Mouse (Mus musculus): Measurements from ENCODE around the gene Slc24a2.

Gene Slc24a2

GRCm38 (mm10) chr4:87041412-87041997, 188.8 kb downstream of the Slc24a2 start:
- no peak for DNase-seq (ENCODE audit: low read depth, low spot score)
- no peaks in the 10 kb centered on the region for H3K36me3 ChIP-seq (ENCODE audit: control insufficient read depth, insufficient read depth, low read length, poor library complexity, severe bottlenecking)
- no peaks in the 10 kb centered on the region for H3K27me3 ChIP-seq (ENCODE audit: control insufficient read depth, insufficient read depth, low read length, poor library complexity, severe bottlenecking)

- Histone ChIP-seq H3K36me3 (ENCODE audit: control insufficient read depth, insufficient read depth, low read length, poor library complexity, severe bottlenecking) (no peaks in the 10 kb centered on the region), H3K27me3 (ENCODE audit: control insufficient read depth, insufficient read depth, low read length, poor library complexity, severe bottlenecking) (no peaks in the 10 kb centered on the region)
- no peak for DNase-seq (ENCODE audit: low read depth, low spot score)
Observed at GRCm38 (mm10) chr4:87037592-87037991, 192.7 kb downstream of the Slc24a2 start.

- H3K36me3 ChIP-seq (ENCODE audit: control insufficient read depth, insufficient read depth, low read length, poor library complexity, severe bottlenecking), result no peaks in the 10 kb centered on the region
- no peaks in the 10 kb centered on the region for H3K27me3 ChIP-seq (ENCODE audit: control insufficient read depth, insufficient read depth, low read length, poor library complexity, severe bottlenecking)
- DNase-seq (ENCODE audit: low read depth, low spot score), result no peak
Observed at GRCm38 (mm10) chr4:87036507-87036906, 193.8 kb downstream of the Slc24a2 start.

GRCm38 (mm10) chr4:87035701-87036100, 194.6 kb downstream of the Slc24a2 start:
- no peak for DNase-seq (ENCODE audit: low read depth, low spot score)
- no peaks in the 10 kb centered on the region for H3K27me3 ChIP-seq (ENCODE audit: control insufficient read depth, insufficient read depth, low read length, poor library complexity, severe bottlenecking)
- no peaks in the 10 kb centered on the region for H3K36me3 ChIP-seq (ENCODE audit: control insufficient read depth, insufficient read depth, low read length, poor library complexity, severe bottlenecking)

- Histone ChIP-seq H3K27me3 (ENCODE audit: control insufficient read depth, insufficient read depth, low read length, poor library complexity, severe bottlenecking) (no peaks in the 10 kb centered on the region), H3K36me3 (ENCODE audit: control insufficient read depth, insufficient read depth, low read length, poor library complexity, severe bottlenecking) (no peaks in the 10 kb centered on the region)
- no peak for DNase-seq (ENCODE audit: low read depth, low spot score)
Observed at GRCm38 (mm10) chr4:87032632-87033031, 197.6 kb downstream of the Slc24a2 start.

- no peaks in the 10 kb centered on the region for H3K27me3 ChIP-seq (ENCODE audit: control insufficient read depth, insufficient read depth, low read length, poor library complexity, severe bottlenecking)
- DNase-seq (ENCODE audit: low read depth, low spot score), result no peak
Observed at GRCm38 (mm10) chr4:87031076-87031475, 199.2 kb downstream of the Slc24a2 start.

GRCm38 (mm10) chr4:87026311-87027151, 203.7 kb downstream of the Slc24a2 start:
- H3K27me3 ChIP-seq (ENCODE audit: control insufficient read depth, insufficient read depth, low read length, poor library complexity, severe bottlenecking), result no peaks in the 10 kb centered on the region
- DNase-seq (ENCODE audit: low read depth, low spot score), result no peak
- H3K36me3 ChIP-seq (ENCODE audit: control insufficient read depth, insufficient read depth, low read length, poor library complexity, severe bottlenecking), result no peaks in the 10 kb centered on the region

More at GRCm38 (mm10) chr4:87031076-87031475, 199.2 kb downstream of the Slc24a2 start:
- no peaks in the 10 kb centered on the region for H3K36me3 ChIP-seq (ENCODE audit: control insufficient read depth, insufficient read depth, low read length, poor library complexity, severe bottlenecking)

GRCm38 (mm10) chr4:87024556-87024955, 205.7 kb downstream of the Slc24a2 start:
- Histone ChIP-seq H3K36me3 (ENCODE audit: control insufficient read depth, insufficient read depth, low read length, poor library complexity, severe bottlenecking) (no peaks in the 10 kb centered on the region), H3K27me3 (ENCODE audit: control insufficient read depth, insufficient read depth, low read length, poor library complexity, severe bottlenecking) (no peaks in the 10 kb centered on the region)
- DNase-seq (ENCODE audit: low read depth, low spot score), result no peak

- Histone ChIP-seq H3K27me3 (ENCODE audit: control insufficient read depth, insufficient read depth, low read length, poor library complexity, severe bottlenecking) (no peaks in the 10 kb centered on the region), H3K36me3 (ENCODE audit: control insufficient read depth, insufficient read depth, low read length, poor library complexity, severe bottlenecking) (no peaks in the 10 kb centered on the region)
- no peak for DNase-seq (ENCODE audit: low read depth, low spot score)
Observed at GRCm38 (mm10) chr4:87021542-87021941, 208.7 kb downstream of the Slc24a2 start.

GRCm38 (mm10) chr4:87019486-87020105, 210.7 kb downstream of the Slc24a2 start:
- Histone ChIP-seq H3K36me3 (ENCODE audit: control insufficient read depth, insufficient read depth, low read length, poor library complexity, severe bottlenecking) (no peaks in the 10 kb centered on the region), H3K27me3 (ENCODE audit: control insufficient read depth, insufficient read depth, low read length, poor library complexity, severe bottlenecking) (no peaks in the 10 kb centered on the region)
- DNase-seq (ENCODE audit: low read depth, low spot score), result no peak

GRCm38 (mm10) chr4:87018073-87018997, 211.9 kb downstream of the Slc24a2 start:
- H3K36me3 ChIP-seq (ENCODE audit: control insufficient read depth, insufficient read depth, low read length, poor library complexity, severe bottlenecking), result no peaks in the 10 kb centered on the region
- H3K27me3 ChIP-seq (ENCODE audit: control insufficient read depth, insufficient read depth, low read length, poor library complexity, severe bottlenecking), result no peaks in the 10 kb centered on the region

GRCm38 (mm10) chr4:87017464-87017863, 212.8 kb downstream of the Slc24a2 start:
- H3K27me3 ChIP-seq (ENCODE audit: control insufficient read depth, insufficient read depth, low read length, poor library complexity, severe bottlenecking), result no peaks in the 10 kb centered on the region
- DNase-seq (ENCODE audit: low read depth, low spot score), result no peak
- no peaks in the 10 kb centered on the region for H3K36me3 ChIP-seq (ENCODE audit: control insufficient read depth, insufficient read depth, low read length, poor library complexity, severe bottlenecking)

More at GRCm38 (mm10) chr4:87018073-87018997, 211.9 kb downstream of the Slc24a2 start:
- DNase-seq (ENCODE audit: low read depth, low spot score), result no peak

- Histone ChIP-seq H3K27me3 (ENCODE audit: control insufficient read depth, insufficient read depth, low read length, poor library complexity, severe bottlenecking) (no peaks in the 10 kb centered on the region), H3K36me3 (ENCODE audit: control insufficient read depth, insufficient read depth, low read length, poor library complexity, severe bottlenecking) (no peaks in the 10 kb centered on the region)
- DNase-seq (ENCODE audit: low read depth, low spot score), result no peak
Observed at GRCm38 (mm10) chr4:87015746-87016145, 214.5 kb downstream of the Slc24a2 start.
